Mouse (Mus musculus) small intestine, adult 2 months (tissue): ENCODE results near the gene Mettl7a2.

Experiments used
- CTCF ChIP-seq: fragments of 200-500 bp; IDR thresholded peaks from 2 replicates; pipeline ENCODE4 v1.5.1; 2012; ENCODE audit warnings: low read depth, mild to moderate bottlenecking, control low read depth, inconsistent platforms, low read length, moderate library complexity, mixed read lengths; ENCODE audit not compliant: insufficient replicate concordance, insufficient read length; ENCODE audit errors: extremely low read depth
- POLR2A ChIP-seq: fragments of 200-500 bp; IDR thresholded peaks from 2 replicates; pipeline ENCODE4 v1.6.1; 2012; ENCODE audit warnings: low read depth, mild to moderate bottlenecking, control low read depth, inconsistent platforms, low read length, moderate library complexity

- no peak for TF ChIP-seq CTCF
- no peak for TF ChIP-seq POLR2A
Observed at GRCm38 (mm10) chr15:100400592-100401250, 47.7 kb downstream of the Mettl7a2 start.
